Mouse (Mus musculus): ENCODE measurements around the gene Skap1.

- no peak for TF ChIP-seq CTCF (IDR thresholded peaks at IDR 0.05; ENCODE audit: borderline replicate concordance, insufficient read depth, low read length)
- no peak for TF ChIP-seq POLR2A (IDR thresholded peaks at IDR 0.05; ENCODE audit: low read depth, low read length)
Observed at GRCm38 (mm10) chr11:96589828-96590227, 125.4 kb downstream of the Skap1 start.
